In the genomic region with DNA sequence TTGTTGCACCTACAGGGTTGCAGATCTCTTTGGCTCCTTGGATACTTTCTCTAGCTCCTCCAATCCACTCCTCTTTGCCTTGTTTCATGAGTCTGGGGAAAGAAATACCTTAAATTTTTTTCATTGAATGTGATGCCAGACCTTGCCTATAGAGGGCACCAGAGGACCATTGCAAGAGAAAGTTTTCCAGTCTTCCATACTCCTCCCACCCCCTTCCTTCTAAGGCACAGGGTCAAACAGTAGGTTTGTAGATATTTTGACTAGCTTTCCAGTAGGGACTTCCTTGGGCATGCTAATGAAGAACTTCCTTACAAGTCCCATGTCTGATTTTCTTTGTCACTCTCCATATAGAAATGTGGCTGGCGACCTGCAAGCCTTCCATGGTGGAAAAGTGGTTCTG, we compare ENCODE assay signal across 8 mouse cellular contexts.
A peak's percentile ranks its signal among the peaks of the same experiment; 100 is the strongest.
DNase-seq lines count a peak whose midpoint lies in the region; ATAC-seq lines count a peak whose summit lies in the region.

No protein-coding gene starts in this region.

- H3K4me3 ChIP-seq in heart, embryonic 12.5 days: no peak overlapping the region
- H3K4me3 ChIP-seq in limb, embryonic 11.5 days (ENCODE audit: low read depth, low read length): no peak overlapping the region

- intact Hi-C loops in heart, postnatal 10 days (cut with DNase I): no loop called here

- no peak overlapping the region for H3K9ac ChIP-seq in heart, embryonic 12.5 days
- no peak overlapping the region for H3K9ac ChIP-seq in limb, embryonic 11.5 days (ENCODE audit: low read length)

- no peak overlapping the region for H3K4me2 ChIP-seq in heart, embryonic 12.5 days
- no peak overlapping the region for H3K4me2 ChIP-seq in limb, embryonic 11.5 days (ENCODE audit: low read depth, severe bottlenecking)

- H3K9me3 ChIP-seq in heart, embryonic 12.5 days (replicated peaks): no peaks in the 10 kb centered on the region
- no peaks in the 10 kb centered on the region for H3K9me3 ChIP-seq in limb, embryonic 11.5 days (ENCODE audit: control insufficient read depth, low read length)

- no peak overlapping the region for H3K27ac ChIP-seq in heart, embryonic 12.5 days (ENCODE audit: poor library complexity, severe bottlenecking)
- H3K27ac ChIP-seq in limb, embryonic 11.5 days (replicated peaks; ENCODE audit: low read depth, low read length): no peak overlapping the region

- peak; percentile 6 to 43 for DNase-seq in heart, postnatal 10 days
- DNase-seq in 3T3-L1 (ENCODE audit: low read depth, low spot score): peak; percentile 84
- DNase-seq in NIH3T3 (ENCODE audit: low read depth): peak; percentile 78
- peak; percentile 68 for DNase-seq in forelimb bud, embryonic 11.5 days (ENCODE audit: low read depth, low spot score)
- DNase-seq in limb, embryonic 11.5 days (ENCODE audit: low spot score): peak; percentile 68
- DNase-seq in yolk sac, embryonic 10.5 days (ENCODE audit: low spot score): peak; percentile 26
- no peak for DNase-seq in gastrocnemius, postnatal 4 days (ENCODE audit: low spot score in 2 of 2)

- H3K27me3 ChIP-seq in heart, embryonic 12.5 days (replicated peaks): no peaks in the 10 kb centered on the region
- no peaks in the 10 kb centered on the region for H3K27me3 ChIP-seq in limb, embryonic 11.5 days (ENCODE audit: control insufficient read depth, insufficient read depth, low read length)

- 71% methylated on average over 1 of the region's 1 CpGs for WGBS in heart, embryonic 12.5 days
- WGBS in limb, embryonic 11.5 days: 78% methylated on average over 1 of the region's 1 CpGs

- no peak for ATAC-seq in heart, embryonic 12.5 days (ENCODE audit: insufficient number of reproducible peaks, low FRiP score)
- no peak for ATAC-seq in limb, embryonic 11.5 days (ENCODE audit: insufficient number of reproducible peaks, low FRiP score, low TSS enrichment, low read depth)

- no peaks in the 10 kb centered on the region for H3K36me3 ChIP-seq in heart, embryonic 12.5 days
- no peaks in the 10 kb centered on the region for H3K36me3 ChIP-seq in limb, embryonic 11.5 days (ENCODE audit: control insufficient read depth, insufficient read depth, low read length)

- no peaks in the 10 kb centered on the region for H3K4me1 ChIP-seq in heart, embryonic 12.5 days (replicated peaks)
- H3K4me1 ChIP-seq in limb, embryonic 11.5 days (ENCODE audit: control insufficient read depth, insufficient read depth, low read length): no peaks in the 10 kb centered on the region

Comparison
In these comparisons a context has a peak if more than half of its experiments do, and no peak if none do; other contexts are left out.
1. DNase-seq: peak in heart, postnatal 10 days (2 of 2), 3T3-L1 (single experiment), NIH3T3 (single experiment), forelimb bud, embryonic 11.5 days (single experiment), limb, embryonic 11.5 days (single experiment) and yolk sac, embryonic 10.5 days (single experiment); none in gastrocnemius, postnatal 4 days (0 of 2).